Mouse (Mus musculus) cerebellum, adult 9-10 months (tissue): ENCODE measurements around the gene Pes1.

Experiments used
- DNase-seq: peaks from one replicate; pipeline ENCODE4 v3.0.0; 2022

Gene Pes1

GRCm38 (mm10) chr11:3964416-3965172 lies 819 bp downstream of the Pes1 start:
- DNase-seq = no peak

- DNase-seq = no peak
These were observed 6.1 kb downstream of the Pes1 start for GRCm38 (mm10) chr11:3969837-3970236.

GRCm38 (mm10) chr11:3970361-3970760 lies 6.6 kb downstream of the Pes1 start:
- DNase-seq = no peak

GRCm38 (mm10) chr11:3973081-3973480 lies 9.3 kb downstream of the Pes1 start:
- no peak for DNase-seq

GRCm38 (mm10) chr11:3974311-3974710 lies 10.5 kb downstream of the Pes1 start:
- DNase-seq = no peak

GRCm38 (mm10) chr11:3976678-3977077 lies 12.9 kb downstream of the Pes1 start, which contains the start of gene 4930556J24Rik:
Gene 4930556J24Rik (minus strand): TSS chr11:3976778.
- DNase-seq = no peak

GRCm38 (mm10) chr11:3978421-3978820 lies 14.6 kb downstream of the Pes1 start:
- no peak for DNase-seq

- no peak for DNase-seq
These were observed 17.8 kb downstream of the Pes1 start for GRCm38 (mm10) chr11:3981536-3981935.

GRCm38 (mm10) chr11:3982275-3983209 lies 18.8 kb downstream of the Pes1 start:
- no peak for DNase-seq

- no peak for DNase-seq
These were observed 19.6 kb downstream of the Pes1 start, which contains the start of gene Gal3st1 for GRCm38 (mm10) chr11:3983291-3983862. Gene Gal3st1 (plus strand): TSS chr11:3983636.

GRCm38 (mm10) chr11:3983863-3984745 lies 20.3 kb downstream of the Pes1 start:
- DNase-seq = no peak

- no peak for DNase-seq
These were observed 26.0 kb downstream of the Pes1 start for GRCm38 (mm10) chr11:3989748-3990147.

- DNase-seq = no peak
These were observed 29.4 kb downstream of the Pes1 start for GRCm38 (mm10) chr11:3993132-3993531.

GRCm38 (mm10) chr11:3993914-3994313 lies 30.1 kb downstream of the Pes1 start:
- no peak for DNase-seq

GRCm38 (mm10) chr11:3995511-3995910 lies 31.7 kb downstream of the Pes1 start:
- no peak for DNase-seq

GRCm38 (mm10) chr11:3996840-3997239 lies 33.1 kb downstream of the Pes1 start:
- DNase-seq = no peak

- DNase-seq = no peak
These were observed 34.4 kb downstream of the Pes1 start for GRCm38 (mm10) chr11:3997978-3998720.

- no peak for DNase-seq
These were observed 35.8 kb downstream of the Pes1 start for GRCm38 (mm10) chr11:3999547-3999946.

- peak; percentile 18 for DNase-seq
These were observed 37.8 kb downstream of the Pes1 start for GRCm38 (mm10) chr11:4001603-4002002.

GRCm38 (mm10) chr11:4005220-4005805 lies 41.5 kb downstream of the Pes1 start:
- DNase-seq = no peak

- DNase-seq = no peak
These were observed 42.7 kb downstream of the Pes1 start for GRCm38 (mm10) chr11:4006462-4006861.
